Mouse (Mus musculus): ENCODE measurements around the gene Dact1.

The Dact1 gene

DNA sequence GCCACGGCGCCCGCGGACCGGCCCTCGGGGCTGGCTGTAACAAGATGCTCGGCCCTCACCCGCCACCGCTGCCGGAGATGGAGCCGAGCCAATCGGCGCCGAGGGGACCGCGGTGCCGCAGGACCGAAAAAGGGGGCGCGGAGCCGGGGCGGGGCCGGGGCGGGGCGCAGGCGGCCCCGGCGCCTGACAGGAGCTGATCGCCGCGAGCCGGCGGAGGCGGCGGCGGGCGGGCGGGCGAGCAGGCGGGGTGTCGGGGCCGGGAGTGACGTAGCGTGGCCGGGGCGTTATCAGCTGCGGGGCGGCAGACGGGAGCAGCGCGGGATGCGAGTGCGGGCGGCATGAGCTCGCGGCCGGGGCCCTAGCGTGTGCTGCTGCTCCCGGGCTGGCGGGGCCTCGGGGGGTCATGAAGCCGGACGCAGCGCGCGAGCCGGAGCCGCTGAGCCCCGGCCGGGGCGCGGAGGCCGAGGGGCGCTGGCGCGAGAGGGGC, at the start of gene Dact1:
TSS of gene Dact1 (plus strand) at position 304 of the 487 bp plus-strand sequence.
- DNase-seq (ENCODE audit: low read depth, low spot score): no peak

DNA sequence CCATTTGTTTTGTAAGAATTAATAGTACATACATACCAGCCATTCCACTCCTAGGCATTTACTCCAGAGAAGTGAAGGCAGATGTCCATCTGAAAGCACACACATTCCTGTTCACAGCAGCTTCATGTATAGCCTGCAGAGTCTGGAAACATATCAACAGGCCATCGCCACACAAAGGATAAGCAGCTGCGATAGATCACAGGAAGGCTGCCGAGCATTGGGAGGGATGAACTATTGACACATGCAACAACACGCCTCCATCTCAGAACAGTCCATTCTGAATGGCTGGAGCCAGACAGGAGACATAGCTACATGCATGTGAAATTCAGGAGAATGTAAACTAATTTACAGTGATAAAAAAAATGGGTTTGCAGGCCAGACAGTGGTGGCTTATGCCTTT, 45.5 kb upstream of the Dact1 start:
- DNase-seq (ENCODE audit: low read depth, low spot score): no peak

DNA sequence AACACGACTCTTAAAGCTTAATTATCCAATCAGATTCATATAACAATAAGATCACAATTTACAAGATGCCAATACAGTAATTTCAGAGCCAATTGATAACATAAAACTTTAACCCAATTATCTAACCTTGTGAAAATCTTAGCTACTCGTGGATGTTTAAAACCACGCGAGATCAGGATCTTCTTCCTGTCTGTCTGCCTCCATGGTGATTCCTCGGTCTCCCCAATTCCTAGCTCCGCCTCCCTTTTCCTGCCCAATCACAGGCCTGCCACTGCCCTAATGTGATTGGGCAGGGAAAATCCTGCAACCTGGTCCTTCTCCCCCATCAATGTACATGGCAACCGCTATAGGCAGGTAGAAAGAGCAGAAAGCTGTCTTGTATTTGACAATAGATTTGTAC, 40.3 kb upstream of the Dact1 start:
- no peak for DNase-seq (ENCODE audit: low read depth, low spot score)

DNA sequence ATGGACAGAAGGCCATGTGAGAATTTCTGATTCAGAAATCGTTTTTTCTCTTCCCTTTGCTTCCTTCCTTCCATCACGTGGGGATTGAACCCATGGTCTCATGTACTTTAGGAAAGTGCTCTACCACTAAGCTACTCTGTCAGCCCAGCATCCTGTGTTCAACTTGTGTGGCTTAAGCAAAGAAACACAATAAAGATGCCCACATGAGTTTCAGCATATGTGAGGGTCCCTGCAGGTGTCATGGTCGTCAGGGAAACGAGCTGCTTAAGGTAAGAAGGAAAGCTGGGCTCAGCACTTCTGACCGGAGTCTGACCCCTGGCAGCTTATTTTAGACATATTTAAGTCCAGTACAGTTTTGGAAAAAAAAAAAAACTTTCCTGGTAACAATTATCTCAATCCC, 38.6 kb upstream of the Dact1 start:
- no peak for DNase-seq (ENCODE audit: low read depth, low spot score)

DNA sequence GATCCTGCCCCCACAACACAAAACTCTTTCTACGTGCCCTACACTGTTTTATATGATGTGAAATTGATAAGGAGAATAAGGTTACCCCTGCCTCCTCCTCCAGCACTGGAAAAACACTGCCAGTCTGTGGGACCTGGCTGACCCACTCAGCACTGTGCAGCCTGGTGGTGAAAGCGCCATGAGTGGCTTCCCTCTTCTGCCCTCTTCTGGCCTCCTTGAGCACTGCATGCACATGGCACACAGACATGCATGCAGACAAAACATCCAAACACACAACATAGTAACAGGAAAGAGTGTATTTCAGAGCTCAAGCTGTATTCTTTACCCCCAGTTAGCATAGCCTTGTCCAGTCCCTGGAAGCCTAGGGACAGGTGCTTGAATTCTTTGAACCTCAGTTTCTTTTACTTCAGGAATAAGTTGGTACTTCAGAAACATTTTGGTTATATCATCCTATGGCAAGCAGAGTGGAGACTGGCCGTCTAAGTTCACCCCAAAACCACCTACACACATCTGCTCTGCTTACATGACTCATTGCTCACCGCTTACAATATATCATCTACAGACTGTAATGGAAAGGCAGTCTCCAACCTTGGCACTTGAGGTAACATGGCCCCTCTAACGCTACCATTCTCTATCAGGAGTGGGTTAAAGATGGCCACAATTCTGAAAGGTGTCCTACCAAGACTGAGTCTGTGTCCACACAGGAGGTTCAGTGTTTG, 35.0 kb upstream of the Dact1 start:
- peak; percentile 25 for DNase-seq (ENCODE audit: low read depth, low spot score)

DNA sequence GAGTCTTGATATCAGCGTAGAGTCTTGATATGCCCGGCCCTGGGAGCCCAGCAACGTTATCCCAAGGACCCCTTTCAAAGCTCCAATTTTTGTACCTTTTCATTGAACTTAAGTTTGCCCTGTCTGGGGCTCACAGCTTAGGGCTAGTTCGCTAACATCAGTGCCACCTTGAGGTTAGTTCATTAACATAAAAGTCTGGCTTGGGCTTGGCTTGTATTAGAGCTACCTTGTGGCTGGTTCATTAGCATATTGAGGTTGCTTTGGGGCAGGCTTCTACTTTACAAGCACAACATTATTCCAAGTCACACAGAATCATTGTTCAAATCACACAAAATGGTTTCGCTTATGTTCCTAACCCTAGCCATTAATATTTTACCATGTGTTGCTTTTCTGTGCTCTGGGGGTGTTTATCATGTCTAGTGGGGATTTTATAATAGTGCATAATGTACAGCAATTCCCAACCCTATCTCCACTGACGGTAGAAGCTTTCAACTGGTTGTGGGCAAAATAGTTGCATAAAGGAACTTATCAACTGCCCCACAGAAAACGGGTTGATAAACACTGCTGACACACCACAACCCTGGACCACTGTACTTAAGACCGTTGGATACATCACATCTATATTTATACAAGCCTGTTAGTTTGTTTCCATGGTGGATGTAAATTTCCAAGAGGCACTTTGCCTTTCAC, 33.6 kb upstream of the Dact1 start:
- no peak for DNase-seq (ENCODE audit: low read depth, low spot score)

DNA sequence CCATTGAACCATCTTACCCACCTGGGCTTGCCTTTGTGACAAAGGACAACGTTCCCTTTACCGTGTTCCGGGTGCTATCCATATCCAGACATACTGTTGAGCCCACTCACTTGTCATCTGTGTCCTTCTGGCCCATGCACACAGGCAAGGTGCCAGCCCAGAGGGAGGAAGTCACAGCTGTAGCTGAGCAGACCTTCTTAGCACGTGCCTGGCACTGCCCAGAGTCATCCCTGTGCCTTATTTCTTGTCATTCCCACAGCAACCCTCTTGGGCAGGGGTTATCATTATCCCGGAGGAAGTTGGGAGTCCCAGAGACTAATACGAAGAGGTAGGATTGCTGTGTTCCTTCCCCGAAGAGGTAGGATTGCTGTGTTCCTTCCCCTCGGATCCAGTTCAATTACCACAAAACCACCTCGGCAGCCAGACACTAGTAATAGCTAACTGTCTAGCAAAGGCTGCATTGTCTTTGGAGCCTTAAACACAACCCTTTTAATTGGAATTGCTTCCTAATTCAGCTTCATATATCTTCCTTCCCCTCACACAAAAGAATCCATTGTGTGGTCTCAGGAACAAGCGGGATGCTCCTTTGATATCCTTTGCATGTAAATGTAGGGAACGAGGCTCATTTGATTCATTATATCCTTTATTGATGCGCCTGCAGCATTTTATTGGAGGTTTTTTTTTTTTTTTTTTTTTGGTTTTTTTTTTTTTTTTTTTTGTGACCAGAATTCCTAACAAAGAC, 30.0 kb upstream of the Dact1 start:
- DNase-seq (ENCODE audit: low read depth, low spot score): no peak

DNA sequence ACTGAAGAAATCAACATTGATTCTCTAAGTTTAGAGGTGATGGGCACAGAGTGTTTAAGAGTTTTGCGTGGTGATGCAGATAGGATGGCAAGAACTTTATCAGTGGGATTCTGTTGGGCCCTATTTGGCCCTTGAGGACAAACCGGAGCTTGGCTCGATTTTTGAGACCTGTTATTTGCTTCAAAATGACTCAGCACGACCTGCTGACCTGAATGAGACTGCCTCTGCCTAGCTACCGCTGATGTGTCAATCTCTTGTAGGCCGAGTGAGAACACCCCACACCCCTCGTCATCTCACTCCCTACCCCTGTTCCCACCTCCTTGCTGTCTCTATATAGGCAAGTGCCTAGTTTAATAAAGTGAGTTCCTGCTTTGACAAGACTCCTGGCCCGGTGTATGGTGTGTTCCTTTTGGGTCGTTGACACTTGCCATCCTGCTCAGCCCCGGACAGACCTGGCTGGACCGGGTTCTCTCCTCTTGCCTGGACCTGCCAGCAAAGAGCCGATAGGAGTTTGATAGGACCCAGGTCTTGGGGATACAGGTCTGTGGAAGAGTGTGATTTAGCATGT, 28.4 kb upstream of the Dact1 start:
- no peak for DNase-seq (ENCODE audit: low read depth, low spot score)

GRCm38 (mm10) chr12:71285399-71285798, 24.3 kb upstream of the Dact1 start:
- DNase-seq (ENCODE audit: low read depth, low spot score): no peak

GRCm38 (mm10) chr12:71290460-71290859, 19.2 kb upstream of the Dact1 start:
- no peak for DNase-seq (ENCODE audit: low read depth, low spot score)

DNA sequence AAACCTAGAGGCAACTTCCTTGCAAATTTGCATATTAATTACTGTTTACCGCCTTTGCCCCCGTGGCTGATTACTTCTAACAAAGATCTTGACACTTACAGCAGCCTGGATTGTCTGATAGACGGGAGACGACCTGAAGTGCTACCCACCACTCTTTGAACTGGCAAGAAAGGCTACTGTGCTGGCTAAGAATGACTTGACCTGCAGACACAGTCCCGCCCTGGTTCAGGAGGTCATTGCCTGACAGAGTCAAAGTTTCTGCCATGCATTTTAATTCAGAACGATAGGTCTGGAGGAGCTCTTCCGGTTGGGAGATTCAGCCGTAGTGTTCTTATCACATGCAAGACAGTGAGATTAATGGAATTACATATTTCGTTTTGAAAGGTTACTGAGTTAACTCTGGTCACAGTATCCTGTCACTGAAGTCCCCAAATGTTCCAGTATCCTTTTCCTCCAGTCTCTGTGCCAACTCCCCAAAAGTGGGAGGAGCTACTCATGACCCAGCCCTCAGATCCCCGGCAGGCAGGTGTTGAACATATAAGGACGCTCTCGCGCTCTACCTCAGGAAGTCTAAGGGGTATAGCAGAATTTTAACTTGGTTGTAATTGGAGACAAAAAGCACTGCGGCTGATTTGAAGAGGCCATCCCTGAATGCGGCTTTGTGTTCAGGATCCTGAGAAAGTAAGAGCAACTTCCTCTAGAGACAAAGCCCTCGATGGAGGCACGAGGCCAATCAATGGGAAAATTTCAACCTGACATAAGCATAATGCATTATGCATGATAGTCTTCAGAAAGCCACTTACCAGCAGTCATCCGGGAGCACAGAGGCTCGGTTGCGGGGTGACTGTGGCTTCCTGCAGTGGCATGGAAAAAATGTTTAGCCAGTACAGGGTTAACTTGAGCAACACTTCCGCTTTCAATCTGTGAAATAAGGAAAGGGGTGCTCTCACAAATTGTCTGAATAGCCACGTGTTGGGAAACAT, 15.4 kb upstream of the Dact1 start:
- DNase-seq (ENCODE audit: low read depth, low spot score): peak; percentile 51

DNA sequence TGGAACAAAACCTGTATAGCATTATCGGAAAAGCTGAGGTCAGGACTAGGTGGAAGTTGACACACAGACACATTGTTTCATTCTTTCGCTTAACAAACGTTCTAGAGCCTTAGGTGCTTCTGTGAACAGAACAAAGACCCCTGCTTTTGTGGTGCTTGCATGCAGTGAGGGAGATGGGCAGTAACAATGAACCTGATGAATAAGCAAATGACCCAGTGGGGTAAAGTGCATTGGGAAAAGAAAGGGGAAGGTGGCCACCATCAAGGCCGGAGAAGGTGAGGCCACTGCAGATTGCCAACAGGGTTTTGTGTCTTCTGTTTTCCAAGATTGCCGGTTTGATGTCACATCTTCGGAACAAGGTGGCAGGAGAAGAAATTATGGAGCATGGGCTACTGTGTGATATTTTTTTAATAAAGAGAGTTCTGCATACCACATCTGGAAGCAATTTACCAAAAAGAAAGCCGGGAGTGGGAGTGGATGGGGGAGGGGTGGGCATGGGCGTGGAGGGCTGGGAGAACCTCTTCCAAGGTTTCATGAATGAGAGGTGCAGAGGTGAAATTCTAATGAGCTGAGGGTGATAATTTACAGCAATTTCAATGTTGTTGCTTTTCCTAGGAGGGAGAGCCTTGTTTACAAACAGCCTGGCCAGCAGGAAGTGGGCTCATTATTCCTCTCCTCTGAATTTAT, 12.7 kb upstream of the Dact1 start:
- peak; percentile 82 for DNase-seq (ENCODE audit: low read depth, low spot score)

GRCm38 (mm10) chr12:71310068-71310931, 616 bp downstream of the Dact1 start:
- peak; percentile 49 for DNase-seq (ENCODE audit: low read depth, low spot score)

DNA sequence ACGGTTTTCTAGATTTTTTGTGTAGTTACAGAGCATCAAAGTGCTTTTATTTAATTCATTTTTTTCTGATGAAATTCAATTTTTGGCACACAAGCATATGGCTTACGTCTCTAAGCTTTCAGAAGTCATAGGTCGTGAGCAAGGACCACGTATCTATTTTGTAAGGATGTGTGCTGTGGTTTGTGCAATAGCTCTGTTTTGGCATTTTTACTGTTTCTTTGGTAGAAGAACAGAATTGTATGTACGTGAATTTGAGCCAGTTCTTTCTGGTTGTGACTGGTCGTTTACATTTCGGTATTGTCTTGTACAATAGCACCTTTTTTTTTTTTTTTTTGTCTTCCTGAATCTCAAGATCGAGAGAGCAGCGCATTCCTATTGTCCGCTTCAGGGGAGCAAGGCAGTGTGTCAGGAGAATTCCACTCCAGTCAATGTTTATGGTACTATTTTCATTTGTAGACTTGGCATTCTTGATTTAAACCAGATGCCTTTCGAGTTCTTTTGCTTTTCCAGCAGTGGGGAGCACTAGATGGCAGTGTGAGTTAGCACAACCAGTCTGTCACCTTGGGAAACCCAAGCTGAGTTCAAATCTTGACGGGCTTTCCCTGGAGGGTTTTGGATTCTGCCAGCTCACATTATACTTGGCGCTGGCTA, 1.7 kb downstream of the Dact1 start:
- peak; percentile 27 for DNase-seq (ENCODE audit: low read depth, low spot score)

DNA sequence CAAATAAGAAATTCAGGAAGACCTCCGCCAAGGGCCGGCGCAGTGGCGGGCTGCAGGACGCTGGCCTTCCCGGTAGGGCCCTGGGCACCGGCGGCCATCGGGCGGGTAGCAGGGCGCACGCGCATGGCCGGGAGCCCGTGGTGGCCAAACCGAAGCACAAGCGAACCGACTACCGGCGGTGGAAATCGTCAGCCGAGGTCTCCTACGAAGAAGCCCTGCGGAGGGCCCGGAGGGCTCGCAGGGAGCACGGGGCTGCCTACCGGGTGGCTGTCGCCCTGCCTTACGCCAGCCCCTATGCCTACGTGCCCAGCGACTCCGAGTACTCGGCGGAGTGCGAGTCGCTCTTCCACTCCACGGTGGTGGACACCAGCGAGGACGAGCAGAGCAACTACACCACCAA, 8.6 kb downstream of the Dact1 start:
- no peak for DNase-seq (ENCODE audit: low read depth, low spot score)

DNA sequence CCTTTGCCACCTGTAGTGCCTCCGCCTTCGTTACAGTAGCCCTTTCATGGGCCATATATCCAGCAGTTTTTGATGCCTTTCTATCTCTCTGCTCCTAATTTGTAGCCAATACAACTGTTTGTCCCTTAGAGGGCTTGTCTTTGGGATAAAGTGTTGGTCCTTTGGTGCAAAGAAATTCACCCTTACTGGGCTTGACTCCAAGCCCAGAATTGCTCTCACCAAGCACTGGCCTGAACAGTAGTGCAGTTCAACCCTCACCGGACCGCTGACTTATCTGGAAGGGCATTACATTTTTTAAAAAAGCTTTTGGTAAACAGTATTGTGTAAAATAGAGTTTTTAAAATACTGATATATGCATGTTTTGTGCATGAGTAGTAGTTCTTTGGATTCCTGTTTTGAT, 9.9 kb downstream of the Dact1 start:
- DNase-seq (ENCODE audit: low read depth, low spot score): no peak

DNA sequence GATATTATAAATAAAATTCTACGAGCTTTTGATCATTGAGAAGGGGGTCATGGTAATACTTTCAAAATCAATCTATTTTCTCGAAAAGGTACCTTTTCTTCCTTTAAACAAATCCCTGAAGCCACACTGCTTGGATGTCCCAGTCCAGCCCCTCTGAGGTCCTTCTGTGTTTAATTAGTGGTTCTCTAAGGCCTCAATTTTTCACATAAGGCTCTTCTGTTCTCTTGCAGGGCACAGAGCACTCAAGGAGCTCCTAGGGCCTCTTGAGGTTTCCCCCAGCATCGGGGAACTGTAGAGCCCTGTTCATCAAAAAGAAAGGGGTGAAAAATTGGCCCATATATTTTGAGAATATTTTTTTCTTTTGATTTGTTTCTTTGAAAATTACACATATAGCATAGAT, 23.0 kb downstream of the Dact1 start:
- no peak for DNase-seq (ENCODE audit: low read depth, low spot score)

DNA sequence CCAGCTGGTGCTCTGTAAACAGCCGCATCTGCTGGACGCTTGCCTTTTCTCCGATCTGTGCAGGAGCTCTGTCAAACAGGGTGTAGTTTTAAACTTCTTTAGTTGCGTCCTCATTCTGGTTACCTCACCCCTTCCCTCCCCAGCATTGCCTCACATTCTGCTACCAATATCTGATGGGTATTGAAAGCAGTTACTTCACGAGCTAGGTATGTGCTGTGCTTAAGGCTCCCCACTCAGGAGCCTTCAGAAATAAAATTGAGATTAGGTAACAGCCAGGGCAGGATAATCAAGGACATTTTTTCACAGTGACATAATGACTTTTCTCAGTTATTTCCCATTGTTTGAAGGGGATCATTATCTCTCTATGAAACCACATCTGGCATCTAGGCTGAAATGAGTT, 23.9 kb downstream of the Dact1 start:
- no peak for DNase-seq (ENCODE audit: low read depth, low spot score)

DNA sequence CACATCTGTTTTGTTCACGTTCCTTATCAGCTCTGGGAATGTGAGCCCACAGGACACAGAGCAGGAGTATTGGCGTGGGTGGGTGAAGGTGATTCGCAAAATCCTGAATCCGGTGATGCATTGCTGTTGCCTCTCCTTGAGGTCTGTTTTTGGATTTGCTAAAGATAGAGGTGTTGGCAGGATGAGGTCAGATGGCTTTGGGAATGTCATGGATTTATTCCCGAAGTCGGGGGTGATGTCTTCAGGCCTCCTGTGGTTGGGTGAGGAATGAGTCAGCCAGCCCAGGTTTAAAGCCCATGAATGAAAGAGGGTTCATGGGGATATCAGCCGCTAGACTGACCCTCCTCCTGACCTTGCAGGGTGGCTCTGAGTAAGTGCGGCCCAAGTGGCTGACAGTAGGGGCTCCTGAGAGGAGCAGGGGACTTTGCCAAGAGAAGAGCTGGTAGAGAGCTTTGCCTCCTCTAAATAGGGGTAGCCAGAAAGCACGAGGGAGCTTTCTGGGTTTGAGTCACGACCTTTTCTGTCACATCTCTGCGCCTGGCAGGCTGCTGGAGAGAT, 27.4 kb downstream of the Dact1 start:
- no peak for DNase-seq (ENCODE audit: low read depth, low spot score)
